Mouse (Mus musculus) G1E (cell line): ENCODE results near the gene Atp11a.

ENCODE experiments used
- CTCF ChIP-seq: IDR thresholded peaks from 2 replicates; pipeline ENCODE4 v1.5.1; 2012; ENCODE audit warnings: low read depth, low read length, inconsistent platforms, mixed read lengths
- GATA1 ChIP-seq: IDR thresholded peaks from 2 replicates; pipeline ENCODE4 v1.6.1; 2012; ENCODE audit warnings: borderline replicate concordance, low read length, inconsistent platforms, mixed read lengths

GRCm38 (mm10) chr8:12761873-12762272 is 5.1 kb downstream of the Atp11a start:
- TF ChIP-seq CTCF (no peak), GATA1 (no peak)
